Mouse (Mus musculus): ENCODE results near the gene Adcy1. TPM values are rescaled to one million over a fixed set of nuclear protein-coding genes. Genes with fewer than 3 reads are reported as not detected.

The Adcy1 gene
- polyA plus RNA-seq, 1 experiment: 0.02 TPM

DNA sequence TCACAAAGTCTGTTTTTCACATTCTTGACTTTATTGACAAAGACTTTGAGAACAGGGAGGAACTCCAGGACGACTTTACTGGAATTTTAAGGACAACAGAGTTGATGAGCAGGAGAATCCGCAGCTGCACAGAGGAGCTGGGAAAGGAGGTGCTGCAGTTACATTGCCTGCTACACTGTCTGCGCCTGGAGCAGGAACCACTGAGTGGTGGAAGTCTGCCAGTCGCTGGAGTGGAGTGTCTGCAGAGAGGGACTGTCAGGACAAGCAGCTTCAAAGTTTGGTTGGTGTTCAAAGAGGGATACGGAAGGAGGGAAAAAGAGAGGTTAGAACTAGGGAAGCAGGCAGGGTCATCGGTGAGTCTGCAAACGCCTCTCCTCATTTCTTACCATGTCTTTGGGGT lies 23.6 kb upstream of the Adcy1 start:
- no peak overlapping the region for H3ac ChIP-seq (ENCODE audit: control insufficient read depth, insufficient read length, low read depth)
- H3K36me3 ChIP-seq (ENCODE audit: control insufficient read depth, insufficient read depth): no peaks in the 10 kb centered on the region
- no peaks in the 10 kb centered on the region for H3K79me3 ChIP-seq (ENCODE audit: low read depth)
- H3K27me3 ChIP-seq (ENCODE audit: control insufficient read depth, insufficient read depth, insufficient read length): no peaks in the 10 kb centered on the region
- TF ChIP-seq MYOD1 (IDR thresholded peaks at IDR 0.05; ENCODE audit: control insufficient read depth, insufficient read length, low read depth) (no peak), MAX (IDR thresholded peaks at IDR 0.05) (no peak), CEBPB (IDR thresholded peaks at IDR 0.05; ENCODE audit: low read depth) (no peak), CTCF (IDR thresholded peaks at IDR 0.05; ENCODE audit: control insufficient read depth, insufficient read depth, insufficient read length) (no peak), FOSL1 (IDR thresholded peaks at IDR 0.05; ENCODE audit: insufficient read depth, low read length, poor library complexity, severe bottlenecking) (no peak), USF1 (IDR thresholded peaks at IDR 0.05; ENCODE audit: low read depth) (no peak), MYOG (IDR thresholded peaks at IDR 0.05; ENCODE audit: control insufficient read depth, extremely low read depth, insufficient read length) (no peak)
- H3K79me2 ChIP-seq (ENCODE audit: control insufficient read depth, insufficient read depth): no peaks in the 10 kb centered on the region
- H3K4me3 ChIP-seq (ENCODE audit: insufficient read depth, poor library complexity, severe bottlenecking): no peak overlapping the region

DNA sequence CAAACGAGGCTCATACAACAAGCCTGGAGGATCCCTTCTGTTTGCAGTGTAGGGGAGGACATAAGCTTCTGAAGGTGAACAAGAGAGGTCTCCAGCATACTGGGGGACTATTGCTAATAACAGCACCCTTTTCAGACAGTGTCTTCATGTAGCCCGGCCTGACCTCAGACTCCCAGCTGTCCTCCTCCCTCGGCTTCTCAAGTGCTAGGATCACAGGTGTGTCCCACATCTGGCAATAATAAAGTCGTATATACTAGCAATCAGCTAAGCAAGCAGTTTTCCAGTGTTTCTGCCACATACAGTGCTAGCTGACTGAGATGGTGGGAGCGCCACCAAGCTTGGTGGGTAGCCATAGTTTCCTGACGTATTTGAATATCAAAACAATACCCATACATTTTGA lies 22.5 kb upstream of the Adcy1 start:
- Histone ChIP-seq H3K27me3 (ENCODE audit: control insufficient read depth, insufficient read depth, insufficient read length) (no peaks in the 10 kb centered on the region), H3K36me3 (ENCODE audit: control insufficient read depth, insufficient read depth) (no peaks in the 10 kb centered on the region), H3K79me2 (ENCODE audit: control insufficient read depth, insufficient read depth) (no peaks in the 10 kb centered on the region), H3K79me3 (ENCODE audit: low read depth) (no peaks in the 10 kb centered on the region), H3K4me3 (ENCODE audit: insufficient read depth, poor library complexity, severe bottlenecking) (no peak overlapping the region), H3ac (ENCODE audit: control insufficient read depth, insufficient read length, low read depth) (no peak overlapping the region)
- TF ChIP-seq MAX (IDR thresholded peaks at IDR 0.05): no peak
- TF ChIP-seq USF1 (IDR thresholded peaks at IDR 0.05; ENCODE audit: low read depth): no peak
- no peak for TF ChIP-seq MYOD1 (IDR thresholded peaks at IDR 0.05; ENCODE audit: control insufficient read depth, insufficient read length, low read depth)
- TF ChIP-seq MYOG (IDR thresholded peaks at IDR 0.05; ENCODE audit: control insufficient read depth, extremely low read depth, insufficient read length): no peak
- no peak for TF ChIP-seq CEBPB (IDR thresholded peaks at IDR 0.05; ENCODE audit: low read depth)
- TF ChIP-seq FOSL1 (IDR thresholded peaks at IDR 0.05; ENCODE audit: insufficient read depth, low read length, poor library complexity, severe bottlenecking): no peak
- no peak for TF ChIP-seq CTCF (IDR thresholded peaks at IDR 0.05; ENCODE audit: control insufficient read depth, insufficient read depth, insufficient read length)

DNA sequence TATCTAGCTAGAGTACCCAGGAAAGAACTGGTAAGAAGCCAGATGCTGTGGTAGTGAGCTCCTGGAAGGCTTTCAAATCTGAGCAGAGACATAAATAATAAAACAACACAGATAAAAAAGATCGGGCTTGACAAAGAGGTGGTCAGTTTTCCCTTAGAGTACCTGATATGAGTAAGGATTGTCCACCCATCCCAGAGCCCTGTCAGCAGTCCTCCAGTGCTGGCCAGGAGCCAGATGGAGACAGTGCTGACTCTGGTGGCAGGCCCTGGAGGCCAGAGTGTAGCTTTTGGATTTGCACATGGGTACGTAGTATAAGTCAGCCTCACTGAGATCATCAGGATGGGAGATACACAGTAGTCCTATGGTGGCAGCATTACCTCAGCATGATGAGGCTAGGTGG lies 16.1 kb upstream of the Adcy1 start:
- Histone ChIP-seq H3ac (ENCODE audit: control insufficient read depth, insufficient read length, low read depth) (no peak overlapping the region), H3K79me3 (ENCODE audit: low read depth) (no peaks in the 10 kb centered on the region), H3K79me2 (ENCODE audit: control insufficient read depth, insufficient read depth) (no peaks in the 10 kb centered on the region), H3K27me3 (ENCODE audit: control insufficient read depth, insufficient read depth, insufficient read length) (no peaks in the 10 kb centered on the region), H3K4me3 (ENCODE audit: insufficient read depth, poor library complexity, severe bottlenecking) (no peak overlapping the region), H3K36me3 (ENCODE audit: control insufficient read depth, insufficient read depth) (no peaks in the 10 kb centered on the region)
- TF ChIP-seq CTCF (IDR thresholded peaks at IDR 0.05; ENCODE audit: control insufficient read depth, insufficient read depth, insufficient read length) (no peak), CEBPB (IDR thresholded peaks at IDR 0.05; ENCODE audit: low read depth) (no peak), MAX (IDR thresholded peaks at IDR 0.05) (no peak), USF1 (IDR thresholded peaks at IDR 0.05; ENCODE audit: low read depth) (no peak), MYOG (IDR thresholded peaks at IDR 0.05; ENCODE audit: control insufficient read depth, extremely low read depth, insufficient read length) (no peak), FOSL1 (IDR thresholded peaks at IDR 0.05; ENCODE audit: insufficient read depth, low read length, poor library complexity, severe bottlenecking) (no peak), MYOD1 (IDR thresholded peaks at IDR 0.05; ENCODE audit: control insufficient read depth, insufficient read length, low read depth) (no peak)

DNA sequence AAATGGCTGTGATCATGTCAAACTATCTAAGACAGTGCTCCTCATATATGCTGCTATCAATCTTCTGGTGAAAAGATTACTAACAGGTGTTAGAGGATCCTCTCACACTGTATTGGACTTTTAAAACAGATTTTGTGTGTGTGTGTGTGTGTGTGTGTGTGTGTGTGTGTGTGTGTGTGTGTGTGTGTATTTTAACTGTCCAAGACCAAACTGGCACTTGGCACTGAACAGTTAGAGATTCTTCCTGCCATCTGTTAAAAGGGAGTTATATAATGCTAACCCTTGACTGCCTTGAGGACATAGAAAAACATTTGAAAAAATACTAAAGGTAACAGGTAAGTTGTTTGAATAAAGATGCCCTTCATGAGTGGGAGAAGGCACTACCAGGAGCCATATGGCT lies 15.7 kb upstream of the Adcy1 start:
- H3K27me3 ChIP-seq (ENCODE audit: control insufficient read depth, insufficient read depth, insufficient read length): no peaks in the 10 kb centered on the region
- no peaks in the 10 kb centered on the region for H3K79me2 ChIP-seq (ENCODE audit: control insufficient read depth, insufficient read depth)
- H3K36me3 ChIP-seq (ENCODE audit: control insufficient read depth, insufficient read depth): no peaks in the 10 kb centered on the region
- no peak overlapping the region for H3K4me3 ChIP-seq (ENCODE audit: insufficient read depth, poor library complexity, severe bottlenecking)
- TF ChIP-seq CTCF (IDR thresholded peaks at IDR 0.05; ENCODE audit: control insufficient read depth, insufficient read depth, insufficient read length): no peak
- no peak for TF ChIP-seq FOSL1 (IDR thresholded peaks at IDR 0.05; ENCODE audit: insufficient read depth, low read length, poor library complexity, severe bottlenecking)
- TF ChIP-seq MYOG (IDR thresholded peaks at IDR 0.05; ENCODE audit: control insufficient read depth, extremely low read depth, insufficient read length): no peak
- TF ChIP-seq USF1 (IDR thresholded peaks at IDR 0.05; ENCODE audit: low read depth): no peak
- H3K79me3 ChIP-seq (ENCODE audit: low read depth): no peaks in the 10 kb centered on the region
- no peak overlapping the region for H3ac ChIP-seq (ENCODE audit: control insufficient read depth, insufficient read length, low read depth)

DNA sequence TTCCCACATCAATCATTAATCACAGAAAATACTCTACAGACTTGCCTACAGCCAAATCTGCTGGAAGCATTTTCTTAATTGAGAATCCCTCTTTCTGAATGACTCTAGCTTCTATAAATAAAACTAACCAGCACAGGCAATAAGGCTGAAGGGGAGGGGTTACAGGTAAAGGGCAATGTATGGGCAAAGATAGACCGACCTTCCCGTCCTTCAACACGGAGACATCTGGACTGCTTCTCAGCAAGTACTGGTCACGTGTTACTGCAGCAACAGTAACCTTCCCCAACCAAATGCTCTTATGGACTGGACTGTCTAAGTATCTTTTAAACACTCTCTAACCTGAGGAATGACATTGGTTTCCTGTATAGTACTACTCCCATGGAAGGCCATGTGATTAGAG lies 9.6 kb upstream of the Adcy1 start:
- no peaks in the 10 kb centered on the region for H3K27me3 ChIP-seq (ENCODE audit: control insufficient read depth, insufficient read depth, insufficient read length)
- H3K4me3 ChIP-seq (ENCODE audit: insufficient read depth, poor library complexity, severe bottlenecking): no peak overlapping the region
- no peak overlapping the region for H3ac ChIP-seq (ENCODE audit: control insufficient read depth, insufficient read length, low read depth)
- H3K79me2 ChIP-seq (ENCODE audit: control insufficient read depth, insufficient read depth): no peaks in the 10 kb centered on the region
- H3K36me3 ChIP-seq (ENCODE audit: control insufficient read depth, insufficient read depth): no peaks in the 10 kb centered on the region
- H3K79me3 ChIP-seq (ENCODE audit: low read depth): no peaks in the 10 kb centered on the region
- TF ChIP-seq MYOD1 (IDR thresholded peaks at IDR 0.05; ENCODE audit: control insufficient read depth, insufficient read length, low read depth): no peak
- no peak for TF ChIP-seq MYOG (IDR thresholded peaks at IDR 0.05; ENCODE audit: control insufficient read depth, extremely low read depth, insufficient read length)
- no peak for TF ChIP-seq FOSL1 (IDR thresholded peaks at IDR 0.05; ENCODE audit: insufficient read depth, low read length, poor library complexity, severe bottlenecking)
- no peak for TF ChIP-seq CEBPB (IDR thresholded peaks at IDR 0.05; ENCODE audit: low read depth)
- no peak for TF ChIP-seq USF1 (IDR thresholded peaks at IDR 0.05; ENCODE audit: low read depth)
- no peak for TF ChIP-seq CTCF (IDR thresholded peaks at IDR 0.05; ENCODE audit: control insufficient read depth, insufficient read depth, insufficient read length)
- no peak for TF ChIP-seq MAX (IDR thresholded peaks at IDR 0.05)

- H3K4me3 ChIP-seq (ENCODE audit: insufficient read depth, poor library complexity, severe bottlenecking): no peak overlapping the region
- no peaks in the 10 kb centered on the region for H3K79me2 ChIP-seq (ENCODE audit: control insufficient read depth, insufficient read depth)
- H3K79me3 ChIP-seq (ENCODE audit: low read depth): no peaks in the 10 kb centered on the region
- no peaks in the 10 kb centered on the region for H3K36me3 ChIP-seq (ENCODE audit: control insufficient read depth, insufficient read depth)
- no peak overlapping the region for H3ac ChIP-seq (ENCODE audit: control insufficient read depth, insufficient read length, low read depth)
- H3K27me3 ChIP-seq (ENCODE audit: control insufficient read depth, insufficient read depth, insufficient read length): no peaks in the 10 kb centered on the region
- TF ChIP-seq CTCF (IDR thresholded peaks at IDR 0.05; ENCODE audit: control insufficient read depth, insufficient read depth, insufficient read length): no peak
- no peak for TF ChIP-seq USF1 (IDR thresholded peaks at IDR 0.05; ENCODE audit: low read depth)
- TF ChIP-seq MAX (IDR thresholded peaks at IDR 0.05): no peak
- TF ChIP-seq FOSL1 (IDR thresholded peaks at IDR 0.05; ENCODE audit: insufficient read depth, low read length, poor library complexity, severe bottlenecking): no peak
- TF ChIP-seq CEBPB (IDR thresholded peaks at IDR 0.05; ENCODE audit: low read depth): no peak
- TF ChIP-seq MYOG (IDR thresholded peaks at IDR 0.05; ENCODE audit: control insufficient read depth, extremely low read depth, insufficient read length): no peak
- TF ChIP-seq MYOD1 (IDR thresholded peaks at IDR 0.05; ENCODE audit: control insufficient read depth, insufficient read length, low read depth): no peak
Measured at GRCm38 (mm10) chr11:7054662-7055265, 8.5 kb upstream of the Adcy1 start.
